Mouse (Mus musculus) ovary, postnatal 36 days (tissue): Measurements from ENCODE around the gene Mark2.
"Not testable (repeated sequence)": the region's sequence is repeated elsewhere in the genome, so short reads cannot be mapped to it uniquely, and the experiment has no call there.

Source experiments
- DNase-seq: peaks from one replicate; pipeline ENCODE4 v3.0.0; 2022; ENCODE audit warnings: low spot score, mixed read lengths

Mark2 gene

DNA sequence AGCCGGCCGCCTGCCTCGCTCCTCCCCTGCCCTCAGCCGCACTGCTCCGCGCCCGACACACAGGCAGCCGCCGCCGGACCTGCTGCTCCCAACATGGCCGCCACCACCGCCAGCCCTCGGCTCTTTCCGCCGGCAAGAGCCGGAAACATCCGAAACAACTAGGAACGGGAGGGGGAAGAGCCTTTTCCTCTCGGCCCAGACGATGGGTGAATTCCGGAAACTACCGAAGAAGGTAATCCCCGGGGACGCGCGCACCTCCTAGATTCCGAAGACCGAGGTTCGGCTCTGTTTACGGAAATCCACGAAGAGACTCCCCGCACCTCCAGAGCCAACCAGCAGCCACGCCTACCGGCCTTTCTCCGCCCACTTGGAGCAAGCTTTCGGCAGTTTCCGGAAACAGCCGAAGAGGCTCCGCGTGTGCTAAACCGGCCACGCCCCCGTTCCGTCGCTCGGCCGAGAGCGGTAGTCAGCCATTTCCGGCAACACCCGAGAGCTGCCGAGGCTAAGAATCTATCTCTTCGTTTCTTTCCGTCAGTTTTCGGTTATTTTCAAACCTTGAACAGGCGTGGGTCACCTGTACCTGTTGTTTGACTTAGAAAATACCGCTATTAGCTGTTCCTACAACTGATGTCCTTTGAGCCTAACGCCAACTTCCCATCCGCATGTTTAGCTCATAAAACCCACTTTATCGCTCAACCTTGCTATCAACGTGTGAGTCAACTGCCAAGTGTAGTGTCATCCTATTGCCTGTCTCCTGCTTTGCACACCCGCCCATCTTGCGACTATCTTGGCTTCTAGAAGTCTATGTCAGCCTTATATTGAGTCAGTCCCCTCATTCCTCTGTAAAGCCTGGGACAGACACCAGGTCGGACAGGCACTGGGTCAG is at the start of gene Mark2:
TSS of gene Mark2 (minus strand) at position 349 of the 886 bp plus-strand sequence.
- DNase-seq: peak; percentile 99

DNA sequence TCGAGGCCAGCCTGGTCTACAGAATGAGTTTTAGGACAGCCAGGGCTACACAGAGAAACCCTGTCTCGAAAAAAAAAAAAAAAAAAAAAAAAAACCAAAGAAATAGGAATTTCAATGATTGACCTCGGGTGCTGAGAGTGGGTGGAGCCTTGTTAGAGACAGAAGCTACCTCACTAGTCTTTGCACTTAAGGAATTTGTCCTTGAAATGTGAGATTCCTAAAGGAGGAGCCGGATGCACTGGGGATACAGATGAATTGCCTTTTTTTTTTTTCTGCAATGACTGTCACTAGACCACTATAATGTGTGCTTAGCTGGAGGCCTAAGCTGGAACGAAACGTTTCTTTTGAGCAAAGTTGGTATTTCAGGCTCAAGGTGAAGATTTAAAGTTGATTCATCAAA is 46.8 kb upstream of the Mark2 start:
- no peak for DNase-seq

DNA sequence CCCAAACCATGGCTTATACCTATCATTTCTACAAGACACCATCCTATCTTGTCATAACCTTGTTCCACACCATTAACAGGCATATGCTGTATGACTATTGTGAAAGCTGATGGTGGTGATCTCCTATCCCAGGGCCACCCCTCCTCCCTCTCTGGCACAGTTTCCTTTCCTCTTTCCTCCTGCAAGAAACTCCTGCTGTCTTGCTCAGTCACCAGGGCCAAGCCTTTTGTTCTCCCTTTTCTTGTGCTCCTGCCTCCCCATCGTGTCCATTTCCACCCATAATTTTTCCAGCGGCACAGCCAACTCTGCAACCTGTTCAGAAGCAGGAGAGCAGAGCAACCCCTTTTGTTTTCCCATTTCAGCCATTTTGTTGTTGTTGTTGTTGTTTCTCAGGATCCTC is 44.4 kb upstream of the Mark2 start:
- DNase-seq: no peak

DNA sequence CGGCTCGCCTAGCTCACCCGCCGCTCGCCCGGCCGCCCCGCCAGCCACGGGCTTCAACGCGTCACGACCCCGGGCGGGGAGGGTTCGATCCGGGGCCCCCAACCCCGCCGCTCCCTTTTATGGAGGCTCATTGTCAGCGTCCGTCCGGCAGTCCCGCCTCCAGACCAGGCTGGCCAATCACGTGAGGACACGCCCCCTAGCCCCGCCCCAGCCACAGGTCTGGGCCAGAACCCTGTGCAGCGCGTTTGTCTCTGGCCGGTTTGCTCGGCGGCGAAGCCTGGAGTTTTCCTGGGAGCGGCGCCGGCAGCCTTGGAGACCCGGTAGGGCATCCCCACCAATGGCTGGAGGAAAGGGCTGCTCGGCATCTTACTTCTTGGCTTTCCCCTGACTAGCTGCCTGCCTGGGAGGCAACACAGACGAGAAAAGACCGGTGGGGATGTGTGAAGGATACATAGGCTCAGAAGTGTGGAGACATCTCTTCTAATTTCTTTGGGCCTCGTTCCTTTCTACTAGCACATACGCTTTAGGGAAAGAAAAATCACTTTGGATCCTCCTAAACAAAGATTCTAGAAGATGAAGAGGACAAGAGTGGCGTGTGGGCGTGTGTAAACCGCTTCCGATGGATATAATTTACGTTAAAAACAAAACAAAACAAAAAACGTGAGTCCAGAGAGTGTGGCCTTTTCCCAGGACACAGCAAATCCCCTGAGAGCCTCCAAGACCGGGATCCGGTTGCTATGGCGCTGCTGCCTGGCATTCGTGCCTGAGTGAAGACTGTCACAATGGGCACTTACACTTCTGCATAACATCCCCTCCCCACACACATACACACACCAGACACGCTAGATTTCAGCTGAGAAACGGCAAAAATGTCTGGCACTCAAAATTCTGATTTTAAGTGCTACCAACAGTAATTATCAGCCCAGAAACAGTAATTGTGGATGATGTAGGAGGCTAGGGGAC is 41.5 kb upstream of the Mark2 start, which contains the start of gene Spindoc:
TSS of gene Spindoc (minus strand) at position 92 of the 963 bp plus-strand sequence.
- DNase-seq: peak; percentile 99

DNA sequence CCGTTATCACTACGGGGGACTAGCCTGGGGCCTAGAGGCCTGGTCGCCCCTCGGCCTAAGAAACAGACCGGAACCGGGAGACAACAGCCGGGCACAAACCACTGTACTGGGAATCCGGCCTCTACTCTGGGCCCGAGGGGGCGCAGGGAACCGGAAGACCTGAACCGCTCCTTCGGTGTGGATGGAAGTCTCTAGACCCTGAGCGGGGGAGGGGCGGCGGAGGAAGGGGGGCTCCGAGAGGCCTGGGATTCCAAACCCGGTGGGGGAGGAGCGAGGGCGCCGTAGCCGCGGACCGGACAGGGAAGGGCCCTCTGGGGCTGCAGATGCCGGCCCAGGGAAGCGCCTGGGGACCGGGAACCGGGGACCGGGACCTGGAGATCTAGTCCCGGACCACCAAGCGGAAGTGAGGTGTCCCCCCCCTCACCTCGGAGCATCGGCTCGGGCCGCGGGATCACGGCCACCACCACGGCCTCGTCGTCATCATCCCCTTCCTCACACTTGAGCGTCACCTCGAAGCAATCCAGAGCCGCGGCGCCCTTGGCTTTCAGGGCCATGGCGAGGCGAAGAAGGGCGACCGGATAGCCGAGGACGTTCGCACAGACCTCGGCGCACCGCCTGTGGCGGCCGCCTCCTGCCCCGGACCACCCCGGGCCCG is 40.7 kb upstream of the Mark2 start:
- peak; percentile 73 for DNase-seq

DNA sequence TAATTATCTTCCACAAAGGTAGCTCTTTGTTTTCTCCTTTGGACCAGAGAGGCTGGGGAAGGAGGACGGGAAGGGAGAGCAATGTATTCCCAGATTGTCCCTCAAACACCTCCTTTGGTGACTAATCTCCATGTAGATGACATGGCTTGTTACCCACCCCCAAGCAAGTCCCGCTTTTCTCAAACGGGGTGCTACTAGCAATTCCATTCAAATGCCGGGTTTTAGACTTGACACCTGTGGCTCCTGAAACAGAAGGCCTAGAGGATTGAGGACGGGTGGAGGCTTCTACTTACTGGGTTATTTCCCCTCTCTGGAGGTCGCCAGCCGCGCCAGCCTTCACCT is 40.2 kb upstream of the Mark2 start:
- DNase-seq: no peak

DNA sequence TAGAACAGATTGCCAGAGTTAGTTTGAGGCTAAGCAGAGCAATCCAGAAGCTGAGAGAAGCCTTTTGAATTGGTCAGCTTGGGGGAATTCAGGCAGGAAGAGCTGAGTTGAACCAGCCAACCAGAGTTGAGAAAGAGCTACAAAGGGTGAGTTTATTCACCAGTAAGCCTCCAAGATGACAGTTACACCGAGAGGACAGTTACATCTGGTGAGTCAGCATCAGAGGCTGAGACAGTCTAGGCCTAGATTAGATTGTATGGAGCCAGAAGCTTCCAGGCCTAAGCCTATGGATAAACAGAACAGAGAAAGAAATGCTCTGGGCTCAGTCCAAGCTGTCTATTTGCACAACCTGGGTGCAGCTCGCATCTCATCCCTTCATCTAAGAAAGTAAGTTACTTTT is 36.0 kb upstream of the Mark2 start:
- DNase-seq: no peak

DNA sequence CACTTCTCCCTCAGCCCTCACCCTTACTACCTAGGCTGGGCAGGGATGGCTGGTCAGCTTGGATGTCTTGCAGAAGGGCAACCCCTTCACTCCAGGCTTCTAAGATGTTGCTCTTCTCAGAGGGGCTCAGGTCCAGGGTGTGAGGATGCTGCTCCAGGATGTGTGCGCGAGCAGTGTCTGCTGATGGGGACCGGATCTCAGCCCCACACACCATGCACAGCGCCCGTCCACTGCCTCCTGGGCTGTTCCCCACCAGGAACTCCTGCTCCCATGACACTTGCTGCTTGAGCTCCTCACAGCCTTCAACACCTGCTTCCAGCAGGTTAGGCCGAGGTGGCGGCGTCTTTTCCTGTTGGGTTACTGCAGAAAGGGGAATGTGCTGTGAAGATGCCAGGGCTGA is 32.8 kb upstream of the Mark2 start:
- DNase-seq: no peak

DNA sequence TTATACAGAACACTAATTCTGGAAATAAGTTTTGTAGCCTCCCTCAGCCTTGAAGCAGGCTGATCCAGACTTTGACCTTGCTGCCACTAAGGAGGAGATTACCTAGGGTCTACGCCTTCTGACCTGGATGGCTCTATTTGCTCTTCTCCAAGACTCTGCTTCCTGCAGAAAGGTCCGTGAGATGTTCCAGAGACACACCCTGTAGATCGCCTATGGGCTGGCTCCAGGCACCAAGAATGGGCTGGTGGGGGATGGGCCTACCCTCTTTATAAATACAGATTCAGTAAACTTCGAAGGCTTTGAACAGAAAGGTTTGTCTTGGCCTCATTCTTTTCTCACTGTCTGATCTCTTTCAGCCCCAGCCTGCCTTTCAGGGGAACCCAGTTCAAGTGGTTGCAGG is 27.8 kb upstream of the Mark2 start:
- not testable (repeated sequence) for DNase-seq

DNA sequence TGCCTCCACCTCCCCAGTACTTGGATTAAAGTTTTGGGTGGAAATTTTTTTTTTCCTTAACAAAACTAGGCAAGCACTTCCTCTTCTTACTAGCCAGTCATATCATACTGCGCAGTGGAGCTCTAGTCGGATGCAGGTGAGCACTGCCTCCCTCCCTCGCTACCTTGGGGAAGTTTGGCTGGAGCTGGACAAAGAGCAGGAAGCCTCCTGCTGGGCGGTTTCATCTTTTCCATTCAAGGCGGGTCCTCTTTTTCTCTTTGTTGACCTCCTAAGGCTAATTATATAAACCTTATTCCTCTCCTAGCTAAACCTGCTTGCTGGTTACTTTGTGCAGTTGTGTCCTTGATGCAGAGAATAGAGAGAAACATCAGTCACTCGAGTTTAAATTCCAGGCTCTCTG is 12.0 kb upstream of the Mark2 start:
- DNase-seq: no peak

DNA sequence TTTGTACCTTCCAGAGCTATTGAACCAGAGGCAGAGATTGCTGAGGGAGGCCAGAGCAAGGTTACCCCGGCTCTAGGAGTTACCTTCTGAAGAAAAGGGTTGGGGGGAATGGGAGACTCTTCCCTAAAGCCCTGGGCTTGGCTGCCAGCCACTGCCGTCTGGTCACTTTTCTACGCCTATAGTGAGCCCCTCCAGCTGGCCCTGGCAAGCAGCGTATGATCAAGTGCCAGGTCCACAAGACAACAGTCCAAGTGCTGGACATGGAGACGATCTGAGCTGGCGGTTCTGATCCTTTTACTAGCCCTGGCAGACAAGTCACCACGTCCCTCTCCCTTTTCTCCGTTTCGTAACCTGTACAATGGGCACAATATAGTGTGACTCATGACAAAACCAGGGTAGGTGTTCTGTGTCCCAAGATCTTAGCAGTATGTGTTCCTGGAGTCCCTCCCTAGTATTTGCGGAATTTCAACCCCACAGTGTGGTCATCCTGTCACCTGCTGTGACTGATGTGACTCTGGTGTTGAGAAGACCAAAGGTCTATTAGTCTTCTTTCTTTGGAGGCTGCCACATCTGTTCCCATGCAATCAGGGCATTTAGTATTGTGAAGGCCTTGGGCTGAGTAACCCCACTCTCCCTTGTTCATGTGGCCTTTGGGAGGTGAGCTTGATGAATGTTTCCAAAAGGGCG is 11.3 kb upstream of the Mark2 start:
- DNase-seq: no peak

DNA sequence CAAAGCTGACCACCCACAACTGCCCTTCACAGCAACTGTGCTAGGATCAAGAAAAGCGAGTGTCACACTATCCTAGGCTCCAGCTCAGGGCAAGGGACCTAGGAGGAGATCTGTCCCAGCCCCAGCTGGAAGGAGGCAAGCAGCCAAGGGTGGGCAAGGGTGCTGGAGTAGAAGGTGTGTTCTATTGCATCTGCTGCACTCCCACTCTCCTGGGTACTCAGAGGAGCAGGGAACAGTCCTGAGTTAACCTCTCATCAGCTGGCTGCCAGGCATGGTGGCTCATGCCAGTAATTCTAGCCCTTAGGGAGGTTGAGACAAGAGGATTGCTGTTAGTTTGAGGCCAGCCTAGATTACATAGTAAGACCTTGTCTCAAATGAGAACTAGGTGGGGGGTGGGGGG is 8.3 kb upstream of the Mark2 start:
- no peak for DNase-seq

DNA sequence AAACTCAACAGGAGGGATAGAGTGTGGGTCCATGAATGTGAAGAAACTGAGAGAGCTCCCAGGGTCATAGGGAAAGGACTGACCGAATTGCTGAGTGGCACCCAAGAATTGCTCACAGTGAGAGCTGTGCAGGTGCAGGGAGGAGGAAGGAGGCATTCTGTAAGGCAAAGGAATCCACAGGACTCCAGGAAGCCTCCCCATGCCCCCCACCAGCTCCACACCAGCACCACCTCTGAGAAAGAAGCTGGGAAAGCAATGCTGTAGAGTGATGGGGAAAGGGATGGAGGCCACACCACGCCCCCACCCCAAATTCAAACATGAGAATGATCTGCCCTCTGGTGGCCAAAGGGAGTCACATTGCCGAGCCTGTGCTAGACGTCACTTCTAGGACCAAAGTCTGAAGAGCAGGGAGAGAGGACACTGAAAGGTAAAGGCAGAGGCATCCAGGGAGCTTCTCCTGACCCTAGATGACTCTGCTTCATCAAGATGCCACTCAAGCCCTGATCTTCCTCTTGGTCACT is 3.6 kb upstream of the Mark2 start:
- DNase-seq: peak; percentile 25

DNA sequence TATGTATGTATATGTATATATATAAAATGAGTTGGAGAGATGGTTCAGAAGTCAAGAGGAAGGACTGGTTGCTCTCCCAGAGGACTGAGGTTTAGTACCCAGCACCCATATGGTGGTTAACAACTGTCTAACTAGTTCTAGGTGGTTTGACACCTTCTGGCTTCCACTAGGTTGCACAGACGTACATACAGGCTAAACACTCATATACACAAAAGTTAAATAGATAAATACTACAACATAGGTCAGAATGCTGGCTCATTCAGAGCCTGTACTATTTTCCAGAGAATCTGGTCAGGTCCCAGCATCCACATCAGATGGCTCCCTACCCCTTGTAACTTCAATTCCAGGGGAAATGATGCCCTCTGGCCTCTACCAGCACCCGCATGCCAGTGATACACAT is 986 bp upstream of the Mark2 start:
- DNase-seq: no peak

DNA sequence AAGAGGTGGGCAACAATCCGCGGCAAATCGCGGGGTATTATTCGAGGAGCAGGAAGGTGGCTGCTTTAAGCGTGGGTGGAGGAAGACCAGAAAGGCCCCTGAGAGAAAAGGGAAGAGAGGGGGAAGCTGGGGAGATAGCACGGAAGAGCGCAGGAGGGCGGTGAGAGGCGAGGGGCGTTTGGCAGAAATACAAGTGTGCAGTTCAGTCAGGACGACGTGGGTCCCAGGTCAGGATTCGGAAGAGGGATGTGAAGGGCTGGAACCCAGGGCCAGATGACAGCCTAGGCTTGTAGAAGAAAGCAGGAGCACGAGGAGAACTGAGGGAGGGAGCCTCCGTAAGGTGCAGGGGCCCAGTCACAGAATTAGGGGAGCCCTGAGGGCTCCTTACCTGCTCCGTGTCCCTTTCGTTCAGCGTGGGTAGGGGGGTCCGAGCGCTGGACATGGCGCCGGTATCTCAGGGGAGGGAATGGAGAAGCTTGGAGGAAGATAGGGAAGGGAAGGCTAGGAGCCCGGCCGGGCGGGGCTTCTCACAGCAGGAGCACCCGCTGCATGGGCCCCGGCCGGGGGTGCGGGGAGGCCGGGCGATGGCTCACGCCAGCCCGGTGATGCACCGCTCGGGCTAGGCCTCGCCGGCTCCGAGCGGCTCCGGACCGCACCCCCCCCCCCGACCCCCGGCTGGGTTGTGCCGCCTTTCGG is 732 bp downstream of the Mark2 start:
- peak; percentile 24 for DNase-seq

DNA sequence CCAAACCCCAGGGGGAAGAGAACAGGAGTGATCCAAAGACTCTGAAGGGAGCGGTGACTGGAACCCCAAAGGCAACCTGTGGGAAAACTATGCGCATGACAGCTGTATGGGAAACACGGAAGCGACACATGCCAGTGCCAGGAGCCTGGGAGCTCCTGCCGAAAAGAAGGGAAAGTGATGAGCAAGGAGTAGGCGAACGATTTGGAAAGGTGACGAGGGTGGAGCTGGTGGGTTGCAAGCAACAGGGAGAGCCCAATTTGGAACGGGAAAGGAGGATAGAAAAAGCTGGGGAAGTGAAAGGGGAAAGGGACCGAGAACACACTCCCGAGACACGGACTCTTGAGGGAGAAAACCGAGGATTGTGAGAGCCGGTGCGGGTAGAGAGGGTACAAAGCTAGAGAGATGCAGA is 1.3 kb downstream of the Mark2 start:
- peak; percentile 16 for DNase-seq

DNA sequence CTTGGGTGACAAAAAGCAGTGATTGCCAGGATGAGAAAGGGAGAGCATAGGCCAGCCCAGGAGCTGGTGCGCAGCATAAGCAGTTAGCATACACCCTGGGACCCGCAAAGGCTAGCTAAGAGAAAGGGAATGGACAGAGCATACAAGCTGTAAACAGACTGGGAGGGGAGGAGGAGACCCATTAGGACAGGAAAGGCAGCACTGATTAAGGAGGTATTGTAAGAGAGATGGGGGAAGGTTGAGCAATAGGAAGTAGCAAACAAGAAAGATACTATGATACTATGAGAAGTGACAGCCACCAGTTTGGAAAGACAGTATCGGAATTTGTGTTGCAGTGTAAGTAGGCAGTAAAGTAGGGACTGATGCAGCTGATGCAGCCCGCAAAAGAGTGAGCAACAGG is 1.8 kb downstream of the Mark2 start:
- no peak for DNase-seq

DNA sequence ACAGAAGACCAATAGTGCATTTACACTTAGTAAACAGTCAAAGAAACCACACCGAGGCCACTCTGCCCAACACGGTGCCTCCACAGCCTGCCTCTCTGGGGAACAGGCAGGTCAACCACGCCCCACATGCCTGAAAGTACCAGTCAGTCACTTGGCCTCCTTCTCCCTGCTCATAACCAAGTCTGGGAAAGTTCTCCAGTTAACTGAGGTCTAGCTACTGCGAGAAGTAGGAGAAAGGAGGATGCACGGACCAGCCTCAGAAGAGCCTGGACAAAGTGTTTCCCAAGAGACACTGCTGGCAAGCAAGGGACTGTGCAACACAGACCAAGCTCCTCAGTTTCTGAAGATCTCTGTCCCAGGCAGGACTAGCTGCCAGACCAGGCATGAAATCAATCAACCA is 2.6 kb downstream of the Mark2 start:
- DNase-seq: peak; percentile 34

DNA sequence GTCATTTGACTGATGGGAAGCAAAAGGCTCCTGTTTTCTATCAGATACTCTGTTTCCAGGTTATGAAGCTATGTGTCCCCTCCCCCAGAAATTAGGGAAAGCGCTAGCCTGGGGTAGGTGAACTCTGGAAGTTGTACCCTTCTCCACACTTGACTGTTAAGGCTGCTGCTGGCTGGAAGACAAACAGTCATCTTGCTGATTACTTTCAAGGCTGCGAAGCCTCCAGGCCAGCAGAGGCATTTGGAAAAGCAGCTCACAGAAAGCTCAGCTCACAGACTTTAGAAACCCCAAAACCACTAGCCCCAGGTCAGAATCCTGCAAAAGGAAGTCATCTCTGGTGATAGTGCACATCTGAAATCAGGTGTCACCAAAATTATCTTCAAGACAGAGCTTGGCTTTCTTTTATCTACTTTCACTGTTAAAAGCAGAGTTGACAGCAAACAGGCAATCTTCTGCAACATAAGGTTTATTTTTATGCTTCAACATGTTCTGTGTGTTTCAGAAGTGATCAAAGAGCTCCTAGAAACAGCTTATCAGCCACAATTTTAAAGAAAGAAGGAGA is 3.8 kb downstream of the Mark2 start:
- DNase-seq: peak; percentile 23

DNA sequence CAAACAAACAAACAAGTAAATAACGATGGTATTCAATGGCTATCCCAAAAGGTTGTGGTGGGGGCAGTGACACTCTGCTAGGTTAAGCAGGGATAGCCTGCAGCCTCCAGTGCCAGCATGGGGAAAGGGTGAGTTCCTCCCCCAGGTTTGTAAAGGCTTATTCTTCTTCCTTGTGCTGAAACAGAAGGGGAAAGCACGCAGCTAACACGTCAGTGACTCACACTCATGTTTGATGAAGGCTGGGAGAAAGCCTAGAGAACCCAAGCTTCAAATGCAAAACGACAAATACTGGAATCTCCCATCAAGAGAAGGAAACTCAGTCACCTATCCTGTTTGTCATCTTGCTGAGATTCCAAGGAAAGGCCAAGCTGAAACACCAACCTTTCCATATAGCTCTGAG is 6.0 kb downstream of the Mark2 start:
- no peak for DNase-seq

DNA sequence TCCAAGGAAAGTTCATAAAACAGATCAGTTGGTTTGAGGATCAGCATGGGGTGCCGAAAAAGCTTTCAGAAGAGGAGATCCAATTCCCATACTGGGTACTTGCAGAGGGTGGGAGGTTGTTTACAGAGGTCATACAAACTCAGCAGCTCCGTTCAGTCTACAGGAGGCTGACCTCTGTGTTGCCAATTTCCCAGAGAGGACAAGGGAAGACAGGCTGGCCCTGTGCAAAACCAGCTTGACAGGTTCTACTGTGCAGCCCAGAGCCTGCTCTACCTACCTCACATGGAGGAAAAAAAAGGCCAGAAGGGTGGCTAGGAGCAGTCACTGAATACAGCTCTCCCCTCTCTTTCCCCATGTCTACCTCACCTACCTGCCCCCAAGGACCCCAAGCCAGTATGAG is 7.6 kb downstream of the Mark2 start:
- DNase-seq: no peak
